Mouse (Mus musculus) skeletal muscle tissue, adult 2 months (tissue): ENCODE data around the gene Padi3.
A peak's percentile ranks its signal among the peaks of the same experiment; 100 is the strongest.

Experiments
- DNase-seq: peaks from one replicate; pipeline ENCODE4 v3.0.0-alpha.2; 2012; ENCODE audit warnings: low read depth, low spot score

Padi3 gene

GRCm38 (mm10) chr4:140815996-140816917 is 5.8 kb upstream of the Padi3 start:
- no peak for DNase-seq

GRCm38 (mm10) chr4:140815496-140815895 is 5.0 kb upstream of the Padi3 start:
- DNase-seq, result no peak

- DNase-seq, result no peak
These were observed 4.1 kb upstream of the Padi3 start for GRCm38 (mm10) chr4:140814241-140815225.

GRCm38 (mm10) chr4:140813358-140814185 is 3.1 kb upstream of the Padi3 start:
- DNase-seq, result no peak

GRCm38 (mm10) chr4:140812609-140813008 is 2.2 kb upstream of the Padi3 start:
- DNase-seq, result no peak

GRCm38 (mm10) chr4:140812191-140812590 is 1.7 kb upstream of the Padi3 start:
- DNase-seq, result no peak

- DNase-seq, result no peak
These were observed 1.3 kb downstream of the Padi3 start for GRCm38 (mm10) chr4:140809118-140809517.

- DNase-seq, result peak; percentile 84
These were observed 5.8 kb downstream of the Padi3 start for GRCm38 (mm10) chr4:140804601-140805000.

- DNase-seq, result no peak
These were observed 9.1 kb downstream of the Padi3 start for GRCm38 (mm10) chr4:140801364-140801763.

- DNase-seq, result no peak
These were observed 13.7 kb downstream of the Padi3 start for GRCm38 (mm10) chr4:140796786-140797185.

GRCm38 (mm10) chr4:140794678-140795077 is 15.8 kb downstream of the Padi3 start:
- no peak for DNase-seq

- no peak for DNase-seq
These were observed 16.7 kb downstream of the Padi3 start for GRCm38 (mm10) chr4:140793795-140794194.

GRCm38 (mm10) chr4:140792584-140792983 is 17.9 kb downstream of the Padi3 start:
- no peak for DNase-seq

GRCm38 (mm10) chr4:140791071-140791470 is 19.4 kb downstream of the Padi3 start:
- DNase-seq, result no peak

GRCm38 (mm10) chr4:140789983-140790382 is 20.5 kb downstream of the Padi3 start:
- no peak for DNase-seq

GRCm38 (mm10) chr4:140788983-140789382 is 21.5 kb downstream of the Padi3 start:
- DNase-seq, result peak; percentile 34

GRCm38 (mm10) chr4:140788264-140788663 is 22.2 kb downstream of the Padi3 start:
- no peak for DNase-seq

GRCm38 (mm10) chr4:140787414-140787813 is 23.0 kb downstream of the Padi3 start:
- DNase-seq, result peak; percentile 68

- DNase-seq, result no peak
These were observed 25.2 kb downstream of the Padi3 start for GRCm38 (mm10) chr4:140785217-140785616.

- no peak for DNase-seq
These were observed 26.0 kb downstream of the Padi3 start for GRCm38 (mm10) chr4:140784292-140784945.

- no peak for DNase-seq
These were observed 27.6 kb downstream of the Padi3 start for GRCm38 (mm10) chr4:140782821-140783220.
